Mouse (Mus musculus): ENCODE measurements around the gene 5730522E02Rik. TPM values are rescaled to one million over a fixed set of nuclear protein-coding genes. Genes with fewer than 3 reads are reported as not detected.
A peak's percentile ranks its signal among the peaks of the same experiment; 100 is the strongest.

The 5730522E02Rik gene
- polyA plus RNA-seq, 1 experiment from 2014 or later, result 2.6 TPM

DNA sequence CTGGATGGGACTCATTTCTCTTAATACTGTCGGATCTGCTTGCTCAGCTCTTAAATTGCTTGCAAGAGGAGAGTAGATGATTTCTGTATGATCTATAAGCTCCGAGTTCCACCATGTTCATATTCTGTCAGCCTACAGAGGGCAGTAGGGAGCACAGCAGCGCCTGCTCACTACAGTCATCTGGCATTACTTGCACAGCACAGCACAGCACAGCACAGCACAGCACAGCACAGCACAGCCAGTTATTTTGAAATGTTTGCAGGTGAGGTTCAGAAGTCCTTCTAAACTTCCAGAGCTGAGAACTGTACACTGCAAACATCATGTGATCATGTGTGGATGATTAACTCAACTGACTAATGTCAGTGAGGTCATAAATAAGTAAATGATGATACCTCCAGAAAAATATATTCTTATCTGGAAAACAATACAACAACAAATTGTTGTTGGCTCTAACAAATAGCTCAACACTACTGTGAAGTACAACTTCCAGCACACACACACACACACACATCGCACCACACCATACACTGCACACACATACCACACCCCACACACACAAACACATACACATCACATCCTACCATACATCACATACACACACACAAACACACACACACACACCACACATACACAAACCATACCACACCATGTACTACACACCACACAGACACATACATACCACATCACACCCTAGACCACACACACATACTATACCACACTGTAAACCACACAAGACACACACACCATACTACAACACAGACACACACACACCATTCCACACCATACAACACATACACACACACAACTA lies 9.4 kb downstream of the 5730522E02Rik start:
- H3K27me3 ChIP-seq (replicated peaks; ENCODE audit: control insufficient read depth, insufficient read depth, low read length), result no peaks in the 10 kb centered on the region
- DNase-seq (ENCODE audit: low spot score), result peak; percentile 42

DNA sequence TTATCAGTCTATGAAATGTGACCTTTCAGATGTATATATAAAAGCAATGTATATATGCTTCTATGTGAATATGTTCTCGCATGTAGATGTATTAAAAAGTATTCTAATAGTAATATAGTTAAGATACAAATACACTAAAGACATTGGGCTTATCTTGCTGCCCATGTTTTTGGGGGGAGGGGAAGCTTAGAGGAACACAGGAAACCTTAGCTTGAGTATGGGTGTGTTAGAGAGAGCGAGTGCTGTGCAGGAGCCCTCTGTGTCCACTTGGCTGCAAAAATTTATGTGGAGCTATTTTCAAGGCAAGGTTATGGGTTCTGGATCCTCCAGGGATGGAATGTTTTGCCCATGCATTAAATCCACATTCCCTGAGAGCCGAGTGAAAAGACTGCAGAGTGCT lies 15.1 kb downstream of the 5730522E02Rik start:
- 82% methylated on average over 3 of the region's 3 CpGs for WGBS
- Histone ChIP-seq H3K4me1 (ENCODE audit: control insufficient read depth, insufficient read depth, low read length) (no peaks in the 10 kb centered on the region), H3K9me3 (ENCODE audit: control insufficient read depth, low read length) (no peaks in the 10 kb centered on the region), H3K36me3 (ENCODE audit: control insufficient read depth, insufficient read depth, low read length) (no peaks in the 10 kb centered on the region), H3K9ac (ENCODE audit: low read depth, low read length) (no peak overlapping the region), H3K27me3 (replicated peaks; ENCODE audit: control insufficient read depth, insufficient read depth, low read length) (no peaks in the 10 kb centered on the region), H3K4me2 (ENCODE audit: low read depth, low read length) (no peak overlapping the region), H3K4me3 (ENCODE audit: low read depth, low read length) (no peak overlapping the region), H3K27ac (replicated peaks; ENCODE audit: low read depth, low read length) (no peak overlapping the region)
- DNase-seq (ENCODE audit: low spot score) (no peak), ATAC-seq (ENCODE audit: low read depth) (no peak)

More for the DNA sequence above, 9.4 kb downstream of the 5730522E02Rik start:
- H3K4me1 ChIP-seq (ENCODE audit: control insufficient read depth, insufficient read depth, low read length), result no peaks in the 10 kb centered on the region
- no peaks in the 10 kb centered on the region for H3K36me3 ChIP-seq (ENCODE audit: control insufficient read depth, insufficient read depth, low read length)
- H3K9ac ChIP-seq (ENCODE audit: low read depth, low read length), result no peak overlapping the region
- 53% methylated on average over 4 of the region's 4 CpGs for WGBS
- no peak overlapping the region for H3K4me3 ChIP-seq (ENCODE audit: low read depth, low read length)
- H3K27ac ChIP-seq (replicated peaks; ENCODE audit: low read depth, low read length), result no peak overlapping the region
- H3K4me2 ChIP-seq (ENCODE audit: low read depth, low read length), result no peak overlapping the region
- ATAC-seq (ENCODE audit: low read depth), result peak; percentile 62; the same call in 1 of the 2 replicates
- no peaks in the 10 kb centered on the region for H3K9me3 ChIP-seq (ENCODE audit: control insufficient read depth, low read length)

DNA sequence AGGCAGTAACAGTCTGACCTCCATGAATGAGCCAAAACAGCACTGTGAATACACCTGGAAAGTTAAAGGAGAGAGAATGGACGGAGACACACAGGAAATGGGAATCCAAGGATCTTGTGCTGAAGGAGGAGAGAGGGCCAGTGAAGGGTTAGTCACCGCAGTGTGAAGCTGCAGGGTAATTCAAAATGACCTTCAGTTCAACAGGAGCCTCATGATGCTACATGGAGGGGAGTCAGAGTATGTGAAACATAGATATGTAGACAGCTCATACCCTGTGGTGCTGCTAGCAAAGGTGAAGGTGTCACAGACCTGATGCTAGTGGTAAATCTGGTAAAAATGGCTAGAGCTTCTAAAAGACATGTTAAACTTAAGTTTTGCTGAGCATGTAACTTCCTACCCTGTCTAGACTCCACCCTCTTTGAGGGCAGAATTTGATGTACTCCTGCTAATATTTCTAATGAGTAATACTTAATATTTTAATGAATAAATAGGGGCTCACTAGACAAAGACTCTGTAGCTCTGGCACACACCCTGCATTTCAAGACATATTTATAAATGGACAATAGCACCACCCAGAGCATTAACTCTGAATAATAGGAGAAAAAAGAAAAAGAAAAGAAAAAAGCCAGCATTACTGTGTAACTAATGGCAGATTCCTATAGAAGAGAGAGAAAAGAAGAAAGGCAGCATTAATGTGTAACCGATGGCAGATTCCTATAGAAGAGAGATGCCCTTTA lies 23.2 kb downstream of the 5730522E02Rik start:
- H3K36me3 ChIP-seq (ENCODE audit: control insufficient read depth, insufficient read depth, low read length), result no peaks in the 10 kb centered on the region
- H3K9me3 ChIP-seq (ENCODE audit: control insufficient read depth, low read length), result no peaks in the 10 kb centered on the region
- no peak overlapping the region for H3K9ac ChIP-seq (ENCODE audit: low read depth, low read length)
- H3K27ac ChIP-seq (replicated peaks; ENCODE audit: low read depth, low read length), result no peak overlapping the region
- no peak overlapping the region for H3K4me3 ChIP-seq (ENCODE audit: low read depth, low read length)
- H3K4me2 ChIP-seq (ENCODE audit: low read depth, low read length), result no peak overlapping the region
- H3K4me1 ChIP-seq (ENCODE audit: control insufficient read depth, insufficient read depth, low read length), result no peaks in the 10 kb centered on the region
- ATAC-seq (ENCODE audit: low read depth) (no peak), DNase-seq (ENCODE audit: low spot score) (no peak)
- H3K27me3 ChIP-seq (replicated peaks; ENCODE audit: control insufficient read depth, insufficient read depth, low read length), result no peaks in the 10 kb centered on the region
- 83% methylated on average over 3 of the region's 3 CpGs for WGBS

- Histone ChIP-seq H3K4me1 (ENCODE audit: control insufficient read depth, insufficient read depth, low read length) (no peaks in the 10 kb centered on the region), H3K9ac (ENCODE audit: low read depth, low read length) (no peak overlapping the region), H3K4me3 (ENCODE audit: low read depth, low read length) (no peak overlapping the region), H3K36me3 (ENCODE audit: control insufficient read depth, insufficient read depth, low read length) (no peaks in the 10 kb centered on the region), H3K27me3 (replicated peaks; ENCODE audit: control insufficient read depth, insufficient read depth, low read length) (no peaks in the 10 kb centered on the region), H3K4me2 (ENCODE audit: low read depth, low read length) (no peak overlapping the region), H3K9me3 (ENCODE audit: control insufficient read depth, low read length) (no peaks in the 10 kb centered on the region), H3K27ac (replicated peaks; ENCODE audit: low read depth, low read length) (no peak overlapping the region)
- 97% methylated on average over 2 of the region's 2 CpGs for WGBS
- ATAC-seq (ENCODE audit: low read depth) (no peak), DNase-seq (ENCODE audit: low spot score) (no peak)
Measured at GRCm38 (mm10) chr11:26170572-26170971, 40.0 kb downstream of the 5730522E02Rik start.

GRCm38 (mm10) chr11:26167609-26167971 lies 43.0 kb downstream of the 5730522E02Rik start:
- Histone ChIP-seq H3K4me3 (ENCODE audit: low read depth, low read length) (no peak overlapping the region), H3K36me3 (ENCODE audit: control insufficient read depth, insufficient read depth, low read length) (no peaks in the 10 kb centered on the region), H3K9me3 (ENCODE audit: control insufficient read depth, low read length) (no peaks in the 10 kb centered on the region), H3K4me1 (ENCODE audit: control insufficient read depth, insufficient read depth, low read length) (no peaks in the 10 kb centered on the region), H3K4me2 (ENCODE audit: low read depth, low read length) (no peak overlapping the region), H3K27ac (replicated peaks; ENCODE audit: low read depth, low read length) (no peak overlapping the region), H3K9ac (ENCODE audit: low read depth, low read length) (no peak overlapping the region), H3K27me3 (replicated peaks; ENCODE audit: control insufficient read depth, insufficient read depth, low read length) (no peaks in the 10 kb centered on the region)
- ATAC-seq (ENCODE audit: low read depth) (no peak), DNase-seq (ENCODE audit: low spot score) (no peak)
- WGBS, result 82% methylated on average over 7 of the region's 7 CpGs

DNA sequence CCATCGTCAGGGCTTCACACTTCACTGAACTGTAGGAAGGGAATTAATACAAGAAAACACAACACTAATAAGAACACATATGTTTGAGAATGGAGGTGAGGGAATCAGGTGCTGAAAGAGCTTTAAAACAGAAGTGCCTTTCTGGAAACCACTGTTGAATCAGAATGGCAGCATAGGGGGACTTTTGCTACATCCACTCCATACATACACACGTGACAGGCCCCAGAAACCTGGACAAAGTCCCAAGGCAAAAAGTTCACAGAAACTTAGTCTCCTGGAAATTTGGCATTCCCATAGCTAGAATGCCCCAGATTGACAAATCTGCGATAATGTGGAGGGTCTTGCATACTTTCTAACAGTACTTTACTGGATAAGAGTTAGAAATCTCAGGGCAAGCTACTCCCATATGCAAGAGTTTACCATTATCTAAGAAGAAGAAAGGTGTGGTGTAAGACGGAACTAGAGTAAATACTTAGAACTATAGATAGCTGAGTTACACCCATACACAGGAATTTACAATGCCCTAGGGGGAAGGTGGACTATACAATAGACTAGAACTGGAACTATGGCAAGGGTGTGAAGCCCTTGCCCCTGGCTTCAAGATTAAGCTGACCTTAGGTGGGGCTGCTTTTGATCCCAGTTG lies 43.5 kb downstream of the 5730522E02Rik start:
- ATAC-seq (ENCODE audit: low read depth) (no peak), DNase-seq (ENCODE audit: low spot score) (no peak)
- Histone ChIP-seq H3K4me3 (ENCODE audit: low read depth, low read length) (no peak overlapping the region), H3K36me3 (ENCODE audit: control insufficient read depth, insufficient read depth, low read length) (no peaks in the 10 kb centered on the region), H3K4me2 (ENCODE audit: low read depth, low read length) (no peak overlapping the region), H3K9me3 (ENCODE audit: control insufficient read depth, low read length) (no peaks in the 10 kb centered on the region), H3K4me1 (ENCODE audit: control insufficient read depth, insufficient read depth, low read length) (no peaks in the 10 kb centered on the region), H3K27me3 (replicated peaks; ENCODE audit: control insufficient read depth, insufficient read depth, low read length) (no peaks in the 10 kb centered on the region), H3K27ac (replicated peaks; ENCODE audit: low read depth, low read length) (no peak overlapping the region), H3K9ac (ENCODE audit: low read depth, low read length) (no peak overlapping the region)
- 74% methylated on average over 4 of the region's 4 CpGs for WGBS

DNA sequence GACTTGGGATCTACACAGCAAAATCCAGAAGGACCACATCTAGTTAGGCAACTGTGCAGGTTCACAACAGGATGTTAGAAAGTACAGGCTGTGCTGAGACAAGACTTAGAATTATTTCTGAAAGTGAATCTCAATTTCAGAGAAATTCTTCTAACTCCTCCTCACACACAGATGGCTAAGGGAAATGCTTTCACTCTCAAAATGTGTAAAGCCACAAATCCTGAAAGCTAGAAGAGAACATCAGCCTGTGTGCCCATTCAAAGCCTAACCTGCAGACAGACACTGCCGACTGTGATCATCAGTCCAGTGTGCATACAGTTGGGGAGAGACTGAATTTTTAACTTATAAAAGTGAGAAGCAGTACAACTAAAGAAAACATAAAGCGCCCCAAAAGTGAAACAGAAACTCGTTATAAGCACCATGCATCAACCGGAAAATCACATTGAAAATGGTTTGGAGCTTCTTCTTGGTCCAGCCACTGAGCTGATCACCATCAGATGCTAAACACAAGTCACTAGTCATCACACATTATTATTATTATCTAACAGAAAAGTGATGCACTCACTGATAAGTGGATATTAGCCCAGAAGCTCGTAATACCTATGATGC lies 45.8 kb downstream of the 5730522E02Rik start:
- Histone ChIP-seq H3K27ac (replicated peaks; ENCODE audit: low read depth, low read length) (no peak overlapping the region), H3K9ac (ENCODE audit: low read depth, low read length) (no peak overlapping the region), H3K4me3 (ENCODE audit: low read depth, low read length) (no peak overlapping the region), H3K9me3 (ENCODE audit: control insufficient read depth, low read length) (no peaks in the 10 kb centered on the region), H3K27me3 (replicated peaks; ENCODE audit: control insufficient read depth, insufficient read depth, low read length) (no peaks in the 10 kb centered on the region), H3K4me2 (ENCODE audit: low read depth, low read length) (no peak overlapping the region), H3K4me1 (ENCODE audit: control insufficient read depth, insufficient read depth, low read length) (no peaks in the 10 kb centered on the region; the same call in 1 of the 2 replicates), H3K36me3 (ENCODE audit: control insufficient read depth, insufficient read depth, low read length) (no peaks in the 10 kb centered on the region)
- DNase-seq (ENCODE audit: low spot score) (no peak), ATAC-seq (ENCODE audit: low read depth) (no peak)
- 87% methylated on average over 5 of the region's 5 CpGs for WGBS

GRCm38 (mm10) chr11:26161354-26161753 lies 49.2 kb downstream of the 5730522E02Rik start:
- no peak overlapping the region for H3K4me3 ChIP-seq (ENCODE audit: low read depth, low read length)
- no peaks in the 10 kb centered on the region; the same call in 1 of the 2 replicates for H3K4me1 ChIP-seq (ENCODE audit: control insufficient read depth, insufficient read depth, low read length)
- no peak overlapping the region for H3K27ac ChIP-seq (replicated peaks; ENCODE audit: low read depth, low read length)
- H3K36me3 ChIP-seq (ENCODE audit: control insufficient read depth, insufficient read depth, low read length), result no peaks in the 10 kb centered on the region
- H3K27me3 ChIP-seq (replicated peaks; ENCODE audit: control insufficient read depth, insufficient read depth, low read length), result no peaks in the 10 kb centered on the region
- ATAC-seq (ENCODE audit: low read depth), result peak; percentile 78
- H3K4me2 ChIP-seq (ENCODE audit: low read depth, low read length), result no peak overlapping the region
- no peak overlapping the region for H3K9ac ChIP-seq (ENCODE audit: low read depth, low read length)
- no peaks in the 10 kb centered on the region for H3K9me3 ChIP-seq (ENCODE audit: control insufficient read depth, low read length)
- DNase-seq (ENCODE audit: low spot score), result peak; percentile 63
- WGBS, result 52% methylated on average over 5 of the region's 5 CpGs

Measured in embryonic facial prominence, embryonic 14.5 days (tissue).